Mouse (Mus musculus) liver, embryonic 14.5 days (tissue): Measurements from ENCODE around the gene Sufu. TPM values are rescaled to one million over a fixed set of nuclear protein-coding genes. Genes with fewer than 3 reads are reported as not detected.

ENCODE experiments used
- ATAC-seq: fragments of 200-750 bp; cut with Nextera tagmentation; 2 replicates; pipeline ENCODE4 v1.8.0; 2017; ENCODE audit warnings: moderate number of reproducible peaks, mild to moderate bottlenecking, moderate library complexity; ENCODE audit not compliant: insufficient read depth
- DNase-seq, 3 experiments: peaks; one replicate each; pipeline ENCODE4 v3.0.0-alpha.2; 2012 to 2013; ENCODE audit warnings: low read depth in 3 of 3, low spot score in 3 of 3
- H3K27ac ChIP-seq: fragments of 300-500 bp; sonication (generic); 2 replicates; pipeline ENCODE4 v1.5.1; 2014; ENCODE audit warnings: moderate library complexity, mild to moderate bottlenecking, control low read depth, inconsistent platforms
- H3K27me3 ChIP-seq: fragments of 300-500 bp; sonication (generic); 2 replicates; pipeline ENCODE4 v1.6.1; 2014; ENCODE audit warnings: mild to moderate bottlenecking, low read length, moderate library complexity; ENCODE audit not compliant: control insufficient read depth, insufficient read depth
- H3K36me3 ChIP-seq: fragments of 300-500 bp; sonication (generic); replicated peaks from 2 replicates; pipeline ENCODE4 v1.6.1; 2014; ENCODE audit warnings: low read depth; ENCODE audit not compliant: control insufficient read depth, insufficient read depth
- H3K4me1 ChIP-seq, 2 experiments: fragments of 200-500 bp in 1 of 2; fragments of 300-500 bp in 1 of 2; sonication (generic) in 1 of 2; replicated peaks; 2 replicates each; pipeline ENCODE4 v1.6.1; 2012 to 2014; ENCODE audit warnings: antibody characterized with exemption in 1 of 2, inconsistent platforms in 1 of 2, low read length in 1 of 2; ENCODE audit not compliant: control insufficient read depth in 2 of 2, insufficient read depth in 2 of 2
- H3K4me2 ChIP-seq: fragments of 300-500 bp; sonication (generic); 2 replicates; pipeline ENCODE4 v1.6.1; 2014; ENCODE audit warnings: low read depth, mild to moderate bottlenecking, control low read depth, moderate library complexity
- H3K4me3 ChIP-seq, 2 experiments: fragments of 200-500 bp in 1 of 2; fragments of 300-500 bp in 1 of 2; sonication (generic) in 1 of 2; 2 replicates each; pipeline ENCODE4 v1.5.1; 2012 to 2014; ENCODE audit warnings: low read depth in 2 of 2, low read length in 2 of 2, mild to moderate bottlenecking in 2 of 2, control low read depth in 1 of 2, inconsistent platforms in 1 of 2, moderate library complexity in 1 of 2; ENCODE audit not compliant: insufficient read depth in 1 of 2
- H3K9ac ChIP-seq: fragments of 300-500 bp; sonication (generic); replicated peaks from 2 replicates; pipeline ENCODE4 v1.6.1; 2014; ENCODE audit warnings: mild to moderate bottlenecking, control low read depth, moderate library complexity
- H3K9me3 ChIP-seq: fragments of 300-500 bp; sonication (generic); 2 replicates; pipeline ENCODE4 v1.6.1; 2016; ENCODE audit warnings: low read length, mixed read lengths; ENCODE audit not compliant: control insufficient read depth
- CTCF ChIP-seq: IDR thresholded peaks from 2 replicates; pipeline ENCODE4 v1.5.1; 2016; ENCODE audit warnings: antibody characterized with exemption, low read depth, control low read depth
- EP300 ChIP-seq: IDR thresholded peaks from 2 replicates; pipeline ENCODE4 v1.6.1; 2016; ENCODE audit warnings: antibody characterized with exemption, low read depth
- WGBS: fragments of 180-500 bp; shearing (Covaris S2); extraction: QIAGEN DNeasy Blood & Tissue Kit; methylation state at CpG from one replicate; pipeline ENCODE4 v1.1.7; 2014; ENCODE audit not compliant: insufficient replicate concordance; 5-methylcytosine and 5-hydroxymethylcytosine counted together
- polyA plus RNA-seq, 2 experiments: library from polyadenylated mRNA; depleted of rRNA in 1 of 2; stranded (reverse) in 1 of 2; unstranded in 1 of 2; fragments of >200 nt; fragmentation: Nextera tagmentation in 1 of 2; extraction: Ambion mirVana in 1 of 2; gene quantifications; 2 replicates each; pipeline versions ENCODE4 v1.2.1 to v1.2.3; 2012 to 2014

Sufu gene
- polyA plus RNA-seq, 2 experiments = 3.6 to 4.2 TPM

GRCm38 (mm10) chr19:46349550-46349949, 47.1 kb upstream of the Sufu start:
- no peak for DNase-seq
- H3K4me1 ChIP-seq = peaks cover 3 to 23% of the 10 kb centered on the region in 2 experiments
- H3K9ac ChIP-seq = no peak overlapping the region; the same call in 1 of the 2 replicates

GRCm38 (mm10) chr19:46350168-46350932, 46.3 kb upstream of the Sufu start, which contains the start of gene 2310034G01Rik:
Gene 2310034G01Rik (minus strand): TSS chr19:46350302.
- 49% methylated on average over 10 of the region's 10 CpGs for WGBS
- ATAC-seq (no peak), DNase-seq (no peak)
- H3K27ac ChIP-seq = no peak within 1 kb of the TSS
- H3K9me3 ChIP-seq = no peaks in the 10 kb centered on the region
- peaks cover 3 to 17% of the 10 kb centered on the region in 2 experiments for H3K4me1 ChIP-seq
- H3K4me3 ChIP-seq = peak within 1 kb of the TSS; percentile 59 to 61
- H3K36me3 ChIP-seq = no peaks in the 10 kb centered on the region
- H3K27me3 ChIP-seq = peaks cover 5% of the 10 kb centered on the region; the same call in 1 of the 2 replicates
- no peak for TF ChIP-seq CTCF
- no peak for TF ChIP-seq EP300
- peak within 1 kb of the TSS; percentile 59 for H3K9ac ChIP-seq
- peak within 1 kb of the TSS; percentile 73 for H3K4me2 ChIP-seq

More at GRCm38 (mm10) chr19:46349550-46349949, 47.1 kb upstream of the Sufu start:
- TF ChIP-seq CTCF (no peak), EP300 (no peak)
- Histone ChIP-seq H3K9me3 (no peaks in the 10 kb centered on the region), H3K4me2 (peak overlapping the region; percentile 73), H3K27me3 (peaks cover 5% of the 10 kb centered on the region; the same call in 1 of the 2 replicates), H3K36me3 (no peaks in the 10 kb centered on the region), H3K27ac (no peak overlapping the region), H3K4me3 (peak overlapping the region; percentile 59 to 61)
- ATAC-seq = no peak
- 53% methylated on average over 6 of the region's 6 CpGs for WGBS

GRCm38 (mm10) chr19:46356701-46357138, 40.0 kb upstream of the Sufu start:
- Histone ChIP-seq H3K4me2 (peak overlapping the region; percentile 100), H3K9ac (peak overlapping the region; percentile 72), H3K4me1 (peaks cover 12 to 26% of the 10 kb centered on the region in 2 experiments), H3K9me3 (no peaks in the 10 kb centered on the region), H3K27ac (no peak overlapping the region), H3K36me3 (no peaks in the 10 kb centered on the region), H3K27me3 (no peaks in the 10 kb centered on the region), H3K4me3 (peak overlapping the region; percentile 63 to 77)
- TF ChIP-seq CTCF (no peak), EP300 (no peak)
- ATAC-seq (peak; percentile 86), DNase-seq (peak; percentile 73 to 83 (median 75))
- WGBS = under 1% methylated on average over 29 of the region's 29 CpGs

GRCm38 (mm10) chr19:46357344-46358280, 39.1 kb upstream of the Sufu start:
- DNase-seq = no peak
- H3K4me3 ChIP-seq = peak overlapping the region; percentile 63 to 77
- H3K9ac ChIP-seq = peak overlapping the region; percentile 72
- no peak for TF ChIP-seq CTCF
- TF ChIP-seq EP300 = no peak
- ATAC-seq = peak; percentile 36; the same call in 1 of the 2 replicates
- H3K4me1 ChIP-seq = peaks cover 12 to 25% of the 10 kb centered on the region in 2 experiments
- WGBS = 2% methylated on average over 25 of the region's 25 CpGs
- H3K27ac ChIP-seq = peak overlapping the region; percentile 39
- no peaks in the 10 kb centered on the region for H3K36me3 ChIP-seq
- no peaks in the 10 kb centered on the region for H3K27me3 ChIP-seq
- no peaks in the 10 kb centered on the region for H3K9me3 ChIP-seq
- H3K4me2 ChIP-seq = peak overlapping the region; percentile 100
